Mouse (Mus musculus) lung, postnatal 0 days (tissue): ENCODE measurements at regions not wholly inside any gene's neighbourhood (a gene's known extent, or its start where the extent isn't known, plus 50 kb on each side); places are given as distances from the start of the nearest gene placed in this dataset.
"Not testable (repeated sequence)": the region's sequence is repeated elsewhere in the genome, so short reads cannot be mapped to it uniquely, and the experiment has no call there.

ENCODE experiments used
- ATAC-seq: fragments of 200-750 bp; cut with Nextera tagmentation; 2 replicates; pipeline ENCODE4 v1.8.0; 2017; ENCODE audit warnings: moderate library complexity
- DNase-seq: peaks from one replicate; pipeline ENCODE4 v3.0.0-alpha.2; 2016; ENCODE audit warnings: low spot score
- H3K27ac ChIP-seq: fragments of 300-500 bp; sonication (generic); 2 replicates; pipeline ENCODE4 v1.5.1; 2014; ENCODE audit warnings: antibody characterized with exemption, mild to moderate bottlenecking, low read length, mixed read lengths
- H3K27me3 ChIP-seq: fragments of 300-500 bp; sonication (generic); replicated peaks from 2 replicates; pipeline ENCODE4 v1.6.1; 2014; ENCODE audit warnings: low read length, mixed read lengths; ENCODE audit not compliant: insufficient read depth
- H3K36me3 ChIP-seq: fragments of 300-500 bp; sonication (generic); 2 replicates; pipeline ENCODE4 v1.6.1; 2014; ENCODE audit warnings: low read length, mixed read lengths; ENCODE audit not compliant: insufficient read depth
- H3K4me1 ChIP-seq: fragments of 300-500 bp; sonication (generic); 2 replicates; pipeline ENCODE4 v1.6.1; 2014; ENCODE audit warnings: antibody characterized with exemption, low read depth, low read length, mixed read lengths; ENCODE audit not compliant: insufficient read depth
- H3K4me2 ChIP-seq: fragments of 300-500 bp; sonication (generic); replicated peaks from 2 replicates; pipeline ENCODE4 v1.6.1; 2014; ENCODE audit warnings: low read depth, mild to moderate bottlenecking, low read length, moderate library complexity, mixed read lengths
- H3K4me3 ChIP-seq: fragments of 300-500 bp; sonication (generic); 2 replicates; pipeline ENCODE4 v1.5.1; 2014; ENCODE audit warnings: low read depth, low read length
- H3K9ac ChIP-seq: fragments of 300-500 bp; sonication (generic); replicated peaks from 2 replicates; pipeline ENCODE4 v1.6.1; 2014; ENCODE audit warnings: low read depth, mild to moderate bottlenecking
- H3K9me3 ChIP-seq: fragments of 300-500 bp; sonication (generic); 2 replicates; pipeline ENCODE4 v1.6.1; 2016; ENCODE audit warnings: low read length, mixed read lengths
- CTCF ChIP-seq: IDR thresholded peaks from 2 replicates; pipeline ENCODE4 v1.5.1; 2016; ENCODE audit warnings: antibody characterized with exemption, mild to moderate bottlenecking
- EP300 ChIP-seq: IDR thresholded peaks from 2 replicates; pipeline ENCODE4 v1.6.1; 2016; ENCODE audit warnings: antibody characterized with exemption, mild to moderate bottlenecking, control low read depth
- WGBS: fragments of 180-500 bp; shearing (Covaris S2); extraction: QIAGEN DNeasy Blood & Tissue Kit; methylation state at CpG from one replicate; pipeline ENCODE4 v1.1.7; 2014; 5-methylcytosine and 5-hydroxymethylcytosine counted together

- Histone ChIP-seq H3K4me1 (no peaks in the 10 kb centered on the region), H3K36me3 (no peaks in the 10 kb centered on the region), H3K27me3 (no peaks in the 10 kb centered on the region), H3K9ac (no peak overlapping the region), H3K9me3 (no peaks in the 10 kb centered on the region), H3K4me2 (no peak overlapping the region), H3K4me3 (no peak overlapping the region), H3K27ac (no peak overlapping the region; the same call in 1 of the 2 replicates)
- WGBS, result 30% methylated on average over 3 of the region's 3 CpGs
- TF ChIP-seq EP300 (peak; percentile 52; the same call in 1 of the 2 replicates), CTCF (no peak)
- ATAC-seq, result peak; percentile 88
- peak; percentile 83 for DNase-seq
Observed at GRCm38 (mm10) chr1:105925617-105926370, 64.4 kb upstream of the Zcchc2 start.

DNA sequence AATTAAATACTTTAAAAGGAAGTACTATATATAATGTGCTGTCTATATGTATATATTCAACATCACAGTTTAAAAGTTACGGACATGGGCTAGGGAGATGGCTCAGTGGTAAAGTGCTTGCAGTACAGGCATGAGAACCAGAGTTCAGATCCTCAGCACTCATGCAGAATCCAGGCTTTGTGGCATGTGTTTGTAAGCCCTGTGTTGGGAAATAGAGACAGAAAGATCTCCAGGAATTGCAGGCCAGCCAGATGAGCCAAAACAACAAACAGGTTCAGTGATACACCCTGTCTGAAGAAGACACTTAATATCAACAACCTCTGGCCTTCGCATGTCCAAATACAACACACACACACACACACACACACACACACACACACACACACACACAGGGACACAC is 63.3 kb upstream of the Zcchc2 start:
- no peaks in the 10 kb centered on the region for H3K4me1 ChIP-seq
- 93% methylated on average over 2 of the region's 2 CpGs for WGBS

GRCm38 (mm10) chr1:105930841-105931240 is 59.4 kb upstream of the Zcchc2 start:
- no peaks in the 10 kb centered on the region for H3K9me3 ChIP-seq
- H3K4me3 ChIP-seq, result no peak overlapping the region
- no peaks in the 10 kb centered on the region for H3K27me3 ChIP-seq
- H3K27ac ChIP-seq, result no peak overlapping the region
- TF ChIP-seq EP300 (no peak), CTCF (no peak)
- ATAC-seq (no peak), DNase-seq (no peak)
- no peak overlapping the region for H3K9ac ChIP-seq
- H3K4me2 ChIP-seq, result no peak overlapping the region
- H3K4me1 ChIP-seq, result no peaks in the 10 kb centered on the region
- H3K36me3 ChIP-seq, result no peaks in the 10 kb centered on the region

More for the DNA sequence above, 63.3 kb upstream of the Zcchc2 start:
- TF ChIP-seq CTCF (no peak), EP300 (no peak)
- no peak for ATAC-seq
- DNase-seq, result no peak
- H3K4me2 ChIP-seq, result no peak overlapping the region
- no peak overlapping the region for H3K4me3 ChIP-seq
- H3K9me3 ChIP-seq, result no peaks in the 10 kb centered on the region
- no peak overlapping the region for H3K9ac ChIP-seq
- H3K27ac ChIP-seq, result no peak overlapping the region
- H3K27me3 ChIP-seq, result no peaks in the 10 kb centered on the region
- no peaks in the 10 kb centered on the region for H3K36me3 ChIP-seq

GRCm38 (mm10) chr1:105934171-105934570 is 56.0 kb upstream of the Zcchc2 start:
- H3K27ac ChIP-seq, DNase-seq, H3K4me2 ChIP-seq, H3K27me3 ChIP-seq, H3K36me3 ChIP-seq, H3K9ac ChIP-seq, H3K4me3 ChIP-seq, H3K9me3 ChIP-seq, H3K4me1 ChIP-seq, ATAC-seq: not testable (repeated sequence)
- 92% methylated on average over 2 of the region's 2 CpGs for WGBS
